Mouse (Mus musculus) liver, postnatal 0 days (tissue): Measurements from ENCODE around the gene Pin1.

Source experiments
- CTCF ChIP-seq: sonication (generic); IDR thresholded peaks from 2 replicates; pipeline ENCODE4 v1.5.1; 2016; ENCODE audit warnings: antibody characterized with exemption, low read depth
- EP300 ChIP-seq: IDR thresholded peaks from 2 replicates; pipeline ENCODE4 v1.6.1; 2016; ENCODE audit warnings: antibody characterized with exemption, low read depth, mild to moderate bottlenecking

- TF ChIP-seq CTCF (no peak), EP300 (no peak)
Observed at GRCm38 (mm10) chr9:20694721-20695235, 42.9 kb downstream of the Pin1 start.
